Mouse (Mus musculus) CD4-positive helper T cell, adult 2 months (primary cell): Measurements from ENCODE around the gene Fam136a.
"Not testable (repeated sequence)": the region's sequence is repeated elsewhere in the genome, so short reads cannot be mapped to it uniquely, and the experiment has no call there.

ENCODE experiments used
- DNase-seq: peaks from one replicate; pipeline ENCODE4 v3.0.0-alpha.2; 2012; ENCODE audit warnings: low read depth, missing footprints, low spot score

Gene Fam136a

DNA sequence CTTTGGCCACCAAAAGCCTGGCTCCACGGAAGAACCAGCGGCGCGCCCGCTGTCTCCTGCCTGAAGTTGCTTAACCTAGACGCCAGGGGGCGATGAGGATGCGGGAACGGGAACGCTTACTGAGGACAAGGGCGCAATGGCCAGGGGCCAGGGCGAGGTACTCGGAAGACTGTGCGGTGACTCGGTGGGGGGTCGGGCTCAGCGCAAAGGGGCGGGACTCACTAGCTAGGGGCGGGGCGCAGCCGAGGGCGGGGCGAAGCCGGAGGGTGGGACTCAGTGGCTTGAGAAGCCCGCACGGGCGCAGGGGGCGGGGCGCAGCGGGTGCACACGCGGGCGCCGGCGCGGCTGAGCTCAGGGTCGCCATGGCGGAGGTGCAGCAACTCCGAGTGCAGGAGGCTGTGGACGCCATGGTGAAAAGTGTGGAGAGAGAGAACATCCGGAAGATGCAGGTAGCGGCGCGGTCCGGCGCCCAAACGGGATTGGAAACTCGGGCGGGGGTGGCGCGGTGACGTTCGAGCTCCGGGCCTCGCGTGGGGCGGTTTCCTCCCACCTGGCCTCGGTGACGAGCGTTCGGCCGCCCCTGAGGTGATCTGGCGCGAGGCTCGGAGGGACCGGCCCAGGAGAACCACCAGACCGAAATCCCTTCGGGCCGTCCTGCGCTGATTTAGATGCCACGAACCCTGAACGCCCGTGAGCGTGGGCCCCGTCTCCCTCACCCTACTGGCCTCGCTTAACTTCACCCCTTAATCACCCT, at the start of gene Fam136a:
Gene Fam136a, plus strand, starts transcription at position 276 of the 754 bp plus-strand sequence.
- DNase-seq = peak; percentile 98

DNA sequence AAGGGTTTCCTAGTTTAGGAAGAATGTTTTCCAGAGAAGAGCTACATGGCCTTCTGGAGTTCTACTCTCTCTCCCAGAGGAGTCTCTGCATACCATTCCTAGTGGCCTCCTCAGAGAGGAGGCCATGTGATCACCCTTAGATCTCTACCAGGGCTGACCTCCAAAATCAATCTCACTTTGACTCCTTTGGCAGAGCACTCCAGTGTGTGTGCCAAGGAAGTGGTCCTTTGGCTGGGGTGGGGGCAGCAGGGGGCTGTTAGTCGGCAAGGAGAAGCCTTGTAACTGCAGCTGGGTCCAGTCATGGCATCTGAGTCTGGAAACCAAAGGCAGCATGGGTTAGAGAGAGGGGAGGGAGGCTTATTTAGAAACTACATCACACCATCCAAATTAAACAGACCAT, 48.4 kb upstream of the Fam136a start:
- DNase-seq = no peak

DNA sequence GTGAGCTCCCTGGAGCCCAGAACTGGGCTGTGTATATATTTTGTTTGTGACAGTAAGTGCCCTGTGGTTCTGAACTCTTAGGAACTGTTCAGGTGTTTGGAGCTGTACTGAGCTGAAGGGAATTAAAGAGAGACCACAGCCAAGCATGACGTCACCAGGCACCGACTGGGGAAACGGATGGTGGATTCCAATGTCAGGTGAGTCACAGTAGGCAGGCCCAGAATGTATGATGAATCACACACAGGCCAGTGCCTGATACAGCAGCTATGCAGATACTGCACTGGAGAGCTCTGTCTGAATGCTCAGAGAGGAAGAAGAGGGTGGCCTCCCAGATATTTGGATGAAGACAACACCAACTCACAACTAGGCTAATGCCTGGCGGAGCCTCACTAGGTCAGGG, 46.6 kb upstream of the Fam136a start:
- DNase-seq = no peak

DNA sequence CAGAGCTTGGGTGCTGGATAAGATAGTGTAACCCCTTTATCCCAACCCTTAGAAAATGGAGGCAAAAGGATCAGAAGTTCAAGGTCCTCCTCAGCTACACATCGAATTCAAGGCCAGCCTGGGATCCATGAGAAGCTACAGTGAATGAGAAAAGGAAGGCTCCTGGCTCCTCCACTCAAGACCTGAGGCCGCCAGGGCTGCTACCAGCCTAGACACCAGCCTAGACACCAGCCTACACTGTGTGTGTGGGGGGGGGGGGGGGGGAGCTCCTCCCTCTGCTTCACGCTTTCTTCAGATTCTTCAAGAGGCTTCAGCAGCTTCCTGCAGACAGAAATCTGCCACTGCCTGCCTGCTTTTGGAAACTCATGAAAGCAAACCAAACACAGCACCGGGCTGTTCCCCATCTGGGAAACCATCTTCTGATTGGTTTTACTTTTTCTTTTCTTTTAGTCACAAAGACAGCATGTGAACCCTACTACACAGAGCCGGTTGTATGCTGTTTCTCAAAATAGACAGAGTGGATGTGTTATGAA, 43.3 kb upstream of the Fam136a start:
- no peak for DNase-seq

DNA sequence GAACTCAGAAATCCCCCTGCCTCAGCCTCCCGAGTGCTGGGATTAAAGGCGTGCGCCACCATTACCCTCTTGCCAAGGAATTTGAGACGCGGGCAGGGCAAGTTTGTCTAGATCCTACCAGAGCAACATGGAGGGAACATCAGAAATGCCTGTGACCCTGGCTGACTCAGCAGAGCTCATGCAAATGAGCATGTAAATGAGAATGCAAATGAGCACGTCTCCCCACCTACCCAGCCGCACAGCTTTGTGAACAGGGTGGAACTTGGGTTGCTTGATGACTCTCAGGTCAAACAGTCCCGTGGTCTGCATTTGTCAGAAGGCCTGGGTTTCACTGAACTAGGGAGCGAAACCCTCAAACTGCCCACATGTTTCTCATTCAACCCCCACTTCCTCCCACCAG, 42.5 kb upstream of the Fam136a start:
- no peak for DNase-seq

DNA sequence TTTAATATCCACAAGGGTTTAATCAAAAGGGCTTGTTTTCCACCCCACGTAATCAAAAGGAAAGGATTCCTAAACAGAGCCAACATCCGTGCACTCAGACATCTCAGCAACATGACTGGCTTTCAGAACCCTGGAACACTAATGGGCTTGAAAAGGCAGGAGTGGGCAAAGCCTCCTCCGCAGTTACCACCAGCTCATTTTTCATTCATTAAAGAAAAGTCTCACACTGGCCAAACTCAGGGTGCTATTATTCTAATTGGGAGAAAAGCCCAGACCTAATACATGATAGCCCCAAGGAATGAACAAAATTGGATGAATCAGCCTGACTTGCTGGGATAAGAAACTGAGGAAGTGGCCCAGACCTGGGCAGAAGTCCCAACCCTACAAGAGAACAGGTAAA, 41.0 kb upstream of the Fam136a start:
- no peak for DNase-seq

DNA sequence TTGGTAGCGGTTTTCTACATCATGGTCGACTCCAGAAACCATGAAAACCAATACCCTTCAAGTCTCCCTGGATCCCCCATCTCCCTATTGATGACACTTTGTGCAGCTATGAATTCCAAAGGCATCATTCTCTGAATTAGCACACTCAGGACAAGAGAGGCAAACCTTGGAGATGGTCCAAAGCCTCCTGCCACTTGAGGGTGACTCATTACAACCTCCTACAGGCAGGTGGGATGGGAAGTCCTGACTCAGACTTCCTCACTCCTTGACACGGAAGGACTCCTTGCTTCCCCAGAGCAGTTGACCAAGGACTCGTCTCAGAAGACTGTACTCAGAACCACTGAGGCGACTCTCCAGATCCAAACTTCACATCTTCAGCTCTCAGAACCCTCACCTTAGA, 39.8 kb upstream of the Fam136a start:
- no peak for DNase-seq

DNA sequence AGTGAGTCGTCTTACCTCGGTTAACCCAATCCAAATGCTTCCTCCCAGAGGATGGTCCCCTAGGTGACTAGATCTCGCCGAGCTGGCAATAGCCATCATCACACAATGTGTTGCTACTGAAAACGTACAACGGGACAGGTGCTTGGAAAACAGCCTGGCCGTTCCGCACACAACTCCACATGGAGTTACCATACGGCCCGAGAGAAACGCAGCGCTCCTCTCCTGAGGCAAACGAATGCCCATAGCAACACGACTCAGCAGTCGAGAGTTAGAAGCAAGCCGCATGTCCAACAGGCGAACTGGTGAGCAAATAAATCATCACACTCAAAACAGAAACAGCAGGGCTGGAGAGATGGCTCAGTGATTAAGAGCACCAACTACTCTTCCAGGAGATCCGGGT, 38.6 kb upstream of the Fam136a start:
- DNase-seq = no peak

DNA sequence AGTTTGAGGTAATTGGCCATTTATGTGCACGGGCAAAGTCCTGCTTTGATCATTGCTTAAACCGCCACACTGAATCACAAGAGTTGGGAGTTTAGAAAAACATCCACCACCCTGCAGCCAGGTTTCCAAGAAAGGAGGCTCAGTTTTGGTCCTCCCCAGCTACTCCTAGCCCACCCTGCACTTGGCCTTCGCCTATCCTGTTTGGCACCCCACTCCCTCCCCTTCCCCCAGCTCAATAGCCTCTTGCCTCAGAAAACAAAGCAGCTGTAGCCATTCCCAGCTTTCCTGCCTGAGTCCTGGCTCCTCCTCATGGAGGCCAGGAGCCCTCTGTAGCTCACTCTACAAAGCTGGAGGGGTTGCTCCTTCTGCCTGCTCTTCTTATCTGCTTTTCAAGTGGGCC, 37.1 kb upstream of the Fam136a start:
- DNase-seq = no peak

DNA sequence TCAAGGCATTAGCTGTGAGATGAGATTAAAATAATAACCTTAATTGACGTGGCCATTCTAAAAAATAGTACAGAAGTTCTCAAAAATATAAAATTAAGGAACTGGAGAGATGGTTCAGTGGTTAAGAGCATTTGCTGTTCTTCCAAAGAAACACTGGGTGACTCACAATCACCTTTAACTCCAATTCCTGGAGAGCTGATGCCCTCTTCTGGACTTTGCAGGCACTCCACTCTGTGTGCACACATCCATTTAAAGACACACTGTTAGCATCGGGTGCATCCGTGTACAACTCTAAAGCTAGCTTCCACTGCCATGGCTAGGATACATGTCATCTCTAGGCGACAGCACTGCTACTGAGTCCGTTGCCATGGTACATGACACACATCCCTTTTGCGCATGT, 35.5 kb upstream of the Fam136a start:
- no peak for DNase-seq

DNA sequence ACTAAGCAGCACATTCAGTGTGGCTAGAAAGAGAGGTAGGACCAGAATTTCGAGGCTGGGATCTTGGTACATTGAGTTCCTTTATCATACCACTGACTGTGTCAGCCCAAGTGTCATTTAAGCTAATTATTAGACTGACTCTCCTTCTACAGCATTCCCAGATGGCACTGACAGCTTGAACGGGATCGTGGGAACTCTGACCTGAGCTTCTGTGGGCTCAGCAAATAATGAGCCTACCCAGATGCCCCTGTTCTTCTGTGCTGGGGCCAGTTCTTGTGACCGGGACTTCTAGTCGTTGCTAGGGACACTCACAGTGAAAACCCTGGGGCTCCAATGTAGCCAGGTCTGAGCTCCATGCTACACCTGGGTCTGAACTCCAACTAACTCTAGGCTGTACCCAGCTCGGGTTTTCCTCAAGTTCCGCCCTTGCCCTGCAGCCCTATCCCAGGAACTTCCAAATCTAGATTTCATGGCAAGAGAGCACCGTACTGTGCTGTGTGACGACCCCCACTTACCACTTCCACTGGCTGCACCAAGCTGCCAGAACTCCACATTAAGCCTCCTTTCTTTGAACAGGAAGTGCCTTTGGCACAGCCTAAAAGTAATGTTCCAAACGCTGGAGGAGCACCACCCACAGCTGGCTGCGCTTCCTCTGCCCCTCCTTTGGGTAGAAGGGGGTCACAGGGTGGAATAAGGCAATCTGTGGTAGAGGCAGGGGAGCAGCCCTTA, 30.2 kb upstream of the Fam136a start:
- DNase-seq = no peak

DNA sequence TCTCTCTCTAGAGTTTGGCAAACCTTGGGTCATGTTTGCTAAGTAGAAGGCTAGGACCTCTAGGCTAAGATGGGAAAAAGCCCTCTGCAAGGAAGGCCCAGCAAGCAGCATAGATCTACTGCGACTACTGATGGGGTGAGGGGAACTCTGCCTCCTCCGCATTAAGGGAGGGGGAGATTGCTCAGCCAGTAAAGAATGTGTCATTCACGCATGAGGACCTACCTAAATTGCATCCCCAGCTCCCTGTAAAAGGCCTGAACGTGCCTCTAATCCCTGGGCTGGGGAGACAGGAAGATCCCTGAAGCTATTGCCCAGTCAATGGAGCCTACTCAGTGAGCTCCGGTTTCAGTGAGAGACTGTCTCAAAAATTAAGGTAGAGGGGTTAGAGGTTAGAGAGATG, 29.6 kb upstream of the Fam136a start:
- no peak for DNase-seq

DNA sequence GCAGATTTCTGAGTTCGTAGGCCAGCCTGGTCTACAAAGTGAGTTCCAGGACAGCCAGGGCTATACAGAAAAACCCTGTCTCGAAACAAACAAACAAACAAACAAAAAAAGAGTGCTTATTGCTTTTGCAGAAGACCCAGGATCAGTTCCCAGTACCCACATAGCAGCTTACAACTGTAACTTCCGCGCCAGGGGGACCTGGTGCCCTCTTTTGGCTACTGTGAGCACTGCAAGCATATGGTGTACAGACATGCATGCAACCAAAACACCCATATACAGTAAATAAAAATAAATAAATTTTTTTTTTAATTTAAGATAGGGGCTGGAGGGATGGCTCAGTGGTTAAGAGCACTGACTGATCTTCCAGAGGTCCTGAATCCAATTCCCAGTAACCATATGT, 29.1 kb upstream of the Fam136a start:
- not testable (repeated sequence) for DNase-seq

DNA sequence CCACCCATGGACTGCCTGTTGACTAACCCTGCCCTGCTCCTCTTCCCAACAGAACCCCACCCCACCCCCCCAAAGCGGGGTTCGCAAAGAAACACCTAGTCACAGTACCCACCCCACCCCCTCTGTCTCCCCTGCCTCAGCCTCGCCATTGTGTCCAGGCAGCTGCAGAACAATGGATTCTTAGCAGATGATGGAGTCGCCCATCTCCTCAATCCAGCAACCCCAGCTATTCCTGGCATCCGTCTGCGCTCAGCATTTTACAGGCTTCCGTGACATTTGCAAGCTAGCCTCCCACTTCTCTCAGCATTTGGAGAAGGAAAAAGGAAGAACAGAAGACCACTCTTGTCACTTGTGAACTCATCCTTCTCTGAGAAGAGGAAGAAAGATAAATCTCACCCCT, 21.8 kb upstream of the Fam136a start:
- DNase-seq = no peak

DNA sequence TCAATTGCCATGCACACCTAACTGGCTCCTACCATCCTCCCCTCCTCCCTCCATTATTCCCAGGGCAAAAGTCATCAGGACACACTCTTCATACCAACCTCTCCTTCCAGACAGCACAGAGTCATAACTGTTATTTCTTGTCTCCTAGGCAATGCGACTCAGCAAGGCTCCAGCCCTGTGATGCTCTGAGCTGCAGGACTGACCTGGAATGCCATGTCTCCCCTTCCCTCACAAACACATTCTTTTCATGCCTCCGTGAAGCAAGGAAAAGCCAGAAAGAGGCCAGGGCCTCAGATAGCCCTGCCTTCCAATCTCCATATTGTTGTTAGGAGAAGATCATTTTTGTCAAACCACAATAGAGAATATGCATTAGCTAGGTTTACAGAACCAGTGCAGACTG, 19.4 kb upstream of the Fam136a start:
- DNase-seq = no peak

DNA sequence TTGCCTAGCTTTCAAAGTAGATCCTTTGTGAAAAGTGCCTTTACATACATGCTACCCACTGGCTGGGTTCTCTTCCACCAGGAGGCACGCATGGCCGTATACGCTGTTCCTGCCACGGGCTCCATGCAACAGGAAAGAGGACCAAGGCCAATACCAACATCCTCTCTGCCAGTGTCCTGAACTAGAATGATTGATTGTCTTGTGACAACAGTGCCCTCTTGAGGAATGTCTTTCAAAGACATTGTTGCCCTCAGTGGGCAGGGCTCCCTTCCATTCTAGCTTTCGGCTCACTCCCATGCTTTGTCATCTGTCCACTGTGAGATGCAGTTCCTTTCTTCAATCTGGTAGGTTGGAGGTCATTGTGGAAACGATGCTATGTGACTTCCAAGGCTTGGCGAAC, 16.2 kb upstream of the Fam136a start:
- DNase-seq = no peak

DNA sequence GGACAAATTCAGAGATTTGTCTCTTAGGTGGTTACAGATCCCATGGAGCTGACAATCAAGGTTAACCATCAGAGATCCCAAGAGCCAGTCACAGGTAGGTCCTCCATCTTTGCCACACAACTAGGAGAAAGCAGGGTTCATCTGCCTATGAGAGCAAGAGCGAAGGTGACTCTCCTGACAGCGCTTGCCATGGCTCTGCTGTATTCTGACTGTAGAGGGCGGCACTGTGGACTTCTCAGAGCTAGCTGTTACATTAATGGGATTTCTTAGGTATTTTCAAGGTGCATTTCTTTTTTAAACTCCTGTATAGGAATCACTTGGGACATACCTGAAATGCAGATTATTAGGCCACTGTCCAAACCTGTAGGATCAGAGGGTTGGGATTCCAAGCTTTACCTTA, 10.5 kb upstream of the Fam136a start:
- no peak for DNase-seq

DNA sequence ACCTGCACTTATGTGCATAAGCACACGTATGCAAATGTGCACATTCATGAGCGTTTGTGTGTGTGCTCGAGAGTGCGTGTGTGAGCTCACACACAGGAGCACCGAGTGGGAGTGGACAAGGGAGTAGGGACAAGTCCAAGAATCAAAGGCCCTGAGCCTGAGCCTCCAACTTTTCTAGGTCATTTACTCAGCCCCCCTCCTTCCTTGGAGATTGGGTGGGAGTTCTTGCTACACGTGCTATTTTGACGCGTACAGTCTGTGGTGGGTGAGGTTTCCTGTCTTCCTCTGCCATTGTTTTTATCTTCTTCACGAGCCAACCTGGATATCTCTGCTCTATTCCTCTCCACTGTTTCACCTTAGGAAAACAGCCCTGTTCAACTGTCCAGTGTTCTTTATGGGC, 8.5 kb upstream of the Fam136a start:
- no peak for DNase-seq

DNA sequence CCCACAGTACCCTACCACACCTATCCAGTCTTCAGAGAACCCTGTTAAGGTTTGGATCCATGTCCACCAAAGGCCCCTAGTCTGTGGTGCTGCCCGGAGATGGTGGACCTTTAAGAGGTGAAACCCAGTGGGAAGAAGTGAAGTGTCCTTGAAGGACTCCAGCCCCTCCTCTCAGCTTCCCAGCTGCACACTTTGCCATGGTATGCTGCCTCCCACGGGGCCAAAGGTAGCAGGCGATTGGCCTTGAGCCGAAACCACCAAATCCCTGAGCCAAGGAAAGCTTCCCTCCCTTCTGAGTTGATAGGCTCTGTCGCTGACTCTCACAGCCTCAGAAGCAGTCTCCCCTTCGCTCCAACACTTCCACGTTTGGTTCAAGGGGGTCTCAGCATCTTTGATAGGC, 4.8 kb upstream of the Fam136a start:
- no peak for DNase-seq

DNA sequence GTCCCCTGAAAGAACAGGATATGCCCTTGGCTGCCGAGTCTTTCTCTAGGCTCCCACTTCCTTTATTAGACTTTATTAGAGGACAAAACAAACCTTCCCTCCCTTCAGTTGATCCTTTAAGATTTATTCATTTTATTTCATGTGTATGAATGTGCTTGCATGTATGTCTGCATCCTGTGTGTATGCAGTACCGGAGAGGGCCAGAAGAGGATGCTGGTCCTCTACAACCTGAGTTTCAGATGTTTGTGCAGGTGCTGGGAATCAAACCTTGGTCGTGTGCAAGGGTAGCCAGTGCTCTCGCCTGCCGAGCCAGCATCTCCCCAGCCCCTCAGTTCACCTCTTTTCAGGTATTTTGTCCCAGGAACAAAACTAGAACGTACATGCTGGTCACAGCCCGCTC, 4.1 kb upstream of the Fam136a start:
- no peak for DNase-seq

DNA sequence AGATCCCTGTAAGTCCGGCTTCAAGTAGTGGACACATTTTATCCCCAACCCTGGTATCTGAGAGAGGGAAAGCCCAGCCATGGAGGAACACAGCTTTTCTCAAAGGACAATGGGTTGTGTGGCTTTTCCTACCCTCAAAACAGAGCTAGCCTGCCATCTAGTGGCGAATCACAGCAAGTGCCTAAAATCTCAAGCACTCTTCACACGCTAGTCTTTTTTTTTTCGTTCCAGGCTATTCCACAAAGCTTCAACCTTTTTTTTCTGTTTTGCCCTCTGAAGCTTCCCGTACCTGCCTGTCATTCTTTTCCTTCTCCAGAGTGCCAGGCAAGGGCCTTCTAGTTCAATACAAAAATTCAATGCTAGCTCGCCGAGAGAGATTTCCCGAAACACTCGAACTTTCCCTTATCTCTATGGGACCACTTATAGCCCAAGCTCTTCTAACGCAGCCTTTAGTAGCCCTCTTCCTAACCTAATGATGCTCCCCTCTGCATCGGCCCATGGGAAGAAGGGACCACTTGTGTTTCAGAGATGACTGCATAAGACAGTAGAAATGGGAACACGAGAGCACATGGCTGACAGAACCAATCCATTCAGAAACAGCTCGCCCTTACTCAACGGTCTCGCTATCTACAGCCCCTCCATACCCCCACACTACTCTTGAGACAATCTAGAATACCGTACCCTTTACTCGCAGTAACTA, 854 bp upstream of the Fam136a start:
- peak; percentile 79 for DNase-seq

DNA sequence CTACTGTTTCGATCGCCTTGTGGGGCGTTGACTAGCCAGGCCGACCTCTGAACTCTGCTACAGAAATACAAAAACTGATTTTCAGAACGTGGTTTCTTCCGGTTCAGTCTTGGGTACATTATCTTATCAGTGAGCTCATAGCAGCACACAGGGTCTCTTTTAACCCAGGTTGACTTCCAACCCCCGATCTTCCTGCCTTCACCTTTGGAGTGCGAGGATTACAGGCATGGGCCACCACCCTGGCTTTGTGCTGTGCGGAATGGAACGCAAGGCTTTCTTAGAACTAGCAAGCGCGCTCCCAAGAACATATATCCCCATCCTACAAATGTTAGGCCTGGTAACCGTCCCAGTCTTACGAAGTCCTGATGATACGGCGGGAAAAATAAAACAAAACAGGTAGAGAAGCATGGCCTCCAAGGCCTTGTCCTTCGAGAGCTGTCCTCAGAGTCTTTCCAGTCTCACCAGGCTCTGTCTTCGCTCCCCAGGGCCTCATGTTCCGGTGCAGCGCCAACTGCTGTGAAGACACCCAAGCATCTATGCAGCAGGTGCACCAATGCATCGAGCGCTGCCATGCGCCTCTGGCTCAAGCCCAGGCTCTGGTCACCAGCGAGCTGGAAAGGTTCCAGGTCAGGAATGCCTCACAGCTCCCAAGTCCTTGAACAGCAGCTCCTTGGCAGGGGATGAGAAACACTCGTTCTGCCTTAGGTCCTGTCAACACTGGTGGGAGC, 843 bp downstream of the Fam136a start:
- no peak for DNase-seq
